Mouse (Mus musculus): Measurements from ENCODE around the gene Mlec. TPM values are rescaled to one million over a fixed set of nuclear protein-coding genes. Genes with fewer than 3 reads are reported as not detected.

Mlec gene
- 16.4 and 23.1 TPM in 2 replicates for polyA plus RNA-seq (2021; fragmentation: Nextera tagmentation)
- long read RNA-seq, experiment 1, full-length matches to known transcripts: 55 of 108 reads
- long read RNA-seq, experiment 1, partial matches to known transcripts: 0 of 108 reads
- long read RNA-seq, experiment 1, other reads (novel, unspliced or antisense): 53 of 108 reads
- long read RNA-seq, experiment 2, full-length matches to known transcripts: 16 of 34 reads
- long read RNA-seq, experiment 2, partial matches to known transcripts: 1 of 34 reads
- long read RNA-seq, experiment 2, other reads (novel, unspliced or antisense): 17 of 34 reads

DNA sequence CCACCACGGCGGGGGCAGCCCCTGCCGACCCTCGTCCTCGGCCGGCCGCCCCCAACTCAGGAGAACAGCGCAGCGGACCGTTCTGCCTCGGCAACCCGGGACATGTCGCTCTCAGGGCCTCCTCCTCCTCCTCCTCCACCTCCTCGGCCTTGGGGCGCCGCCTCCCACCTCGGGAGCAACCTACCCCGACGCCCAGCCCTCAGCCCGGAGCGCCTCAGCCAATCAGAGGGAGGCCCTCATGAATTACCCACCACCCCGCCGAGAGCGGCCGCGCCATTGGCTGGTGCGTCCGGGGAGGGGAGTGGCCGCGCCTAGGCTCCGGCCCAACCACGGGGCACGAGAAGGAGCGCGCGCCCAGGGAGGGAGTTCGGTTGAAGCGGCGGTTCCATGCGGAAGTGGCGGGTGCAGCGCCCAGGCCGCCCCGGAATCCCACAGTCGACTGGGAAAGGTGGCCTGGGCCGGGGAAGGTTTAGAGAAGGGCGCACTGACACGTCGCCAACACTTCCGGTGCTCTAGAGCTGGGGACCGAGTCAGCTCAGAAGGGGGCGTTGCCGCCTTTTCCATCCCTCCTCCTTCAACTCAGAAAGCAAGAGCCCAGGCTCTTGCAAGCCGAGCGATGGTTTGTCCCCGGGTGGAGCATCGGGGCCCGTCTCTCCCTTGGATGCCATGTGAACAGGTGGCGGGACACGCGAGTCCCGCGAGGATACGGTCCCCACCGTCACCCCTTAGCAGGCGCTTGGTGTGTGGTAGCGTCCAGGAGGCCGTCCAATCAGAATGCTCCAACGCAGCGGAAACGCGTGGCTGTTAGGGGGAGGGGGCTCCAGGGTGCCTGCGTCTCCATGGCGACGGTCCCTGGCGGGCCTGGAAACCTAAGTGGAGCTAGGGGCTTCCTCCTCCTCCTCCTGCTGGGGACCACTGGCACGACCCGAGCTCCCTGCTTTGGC, at the start of gene Mlec:
Mlec (minus strand) TSS at position 140 of the 944 bp plus-strand sequence.

DNA sequence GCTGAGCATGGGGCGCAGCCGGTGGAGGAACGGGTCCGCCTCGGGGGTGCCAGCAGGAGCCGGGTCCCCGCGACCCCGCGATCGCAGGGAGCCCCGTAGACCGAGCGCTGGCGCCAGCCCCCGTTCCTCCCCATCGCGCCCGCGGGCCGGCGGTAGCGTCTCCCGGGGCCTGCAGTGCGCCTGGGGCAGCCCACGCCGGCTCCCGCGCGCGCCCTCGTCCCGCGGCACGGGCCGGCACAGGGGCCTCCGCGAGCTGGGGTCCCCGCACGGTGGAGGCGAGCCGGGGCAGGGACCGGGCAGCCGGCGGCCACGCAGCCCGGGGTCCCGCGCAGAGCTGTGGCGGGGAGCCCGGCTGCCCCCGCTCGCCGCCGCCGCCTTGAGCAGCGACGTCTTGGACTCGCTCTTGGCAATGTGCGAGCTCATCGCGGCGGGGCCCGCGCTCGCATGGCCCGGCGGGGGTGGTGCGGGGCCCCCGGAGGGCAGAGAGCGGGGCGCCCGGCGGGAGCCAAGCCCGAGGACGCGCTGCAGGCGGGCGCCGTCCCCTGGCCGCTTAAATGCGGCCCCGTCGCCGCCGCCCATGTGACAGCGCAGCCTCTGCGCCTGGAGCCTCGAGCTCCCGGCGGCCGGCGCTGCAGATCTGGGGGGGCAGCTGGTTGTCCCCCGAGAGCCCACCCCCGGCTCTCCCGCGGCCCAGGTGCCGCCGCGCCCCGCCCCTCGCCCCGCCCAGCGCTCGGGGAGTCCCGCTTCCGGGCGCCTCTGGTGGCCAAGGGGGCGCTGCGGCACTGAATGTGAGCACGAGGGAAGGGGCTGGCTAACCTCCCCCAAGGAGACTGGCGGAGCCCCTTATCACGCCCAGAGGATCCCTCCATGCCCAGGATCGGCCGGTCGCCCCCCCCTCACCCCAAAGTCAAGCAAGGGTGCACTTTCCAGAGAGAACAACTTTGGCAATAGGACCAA, 36.0 kb upstream of the Mlec start, which contains the start of gene Cabp1:
Cabp1 (minus strand) TSS at position 713 of the 957 bp plus-strand sequence.

GRCm38 (mm10) chr5:115134234-115135165, 23.5 kb downstream of the Mlec start, which contains the start of gene Unc119b:
Unc119b (minus strand) TSS chr5:115134975.

DNA sequence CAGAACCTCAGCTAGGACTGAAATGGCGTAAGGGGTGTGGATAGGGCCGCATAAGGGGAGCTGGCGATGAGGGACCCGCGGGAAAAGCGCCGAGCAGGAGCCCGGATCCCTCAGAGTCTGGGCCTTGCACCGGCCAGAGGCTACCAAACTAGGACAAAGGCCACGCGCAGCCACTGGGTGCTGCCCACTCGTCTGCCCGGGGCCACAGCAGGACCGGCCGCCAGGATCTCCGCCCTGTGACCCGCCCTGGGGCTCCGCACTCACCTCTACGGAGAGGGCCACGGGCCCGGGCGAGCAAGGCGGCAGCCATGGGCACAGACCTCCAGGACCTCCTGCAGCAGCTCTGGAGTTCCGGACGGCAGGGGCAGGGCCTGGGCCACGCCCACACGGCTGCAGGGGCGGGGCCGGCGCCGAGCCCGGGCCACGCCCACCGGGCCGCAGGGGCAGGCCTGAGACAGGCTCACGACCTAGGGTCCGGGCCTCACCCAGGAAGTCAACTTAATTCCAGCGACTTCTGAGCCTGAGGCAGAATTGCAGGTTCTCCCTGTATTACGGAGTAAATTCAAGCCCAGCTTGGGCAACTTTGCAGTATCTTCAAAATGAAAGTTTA, 38.9 kb downstream of the Mlec start, which contains the start of gene Acads:
Acads (minus strand) TSS at position 386 of the 610 bp plus-strand sequence.

DNA sequence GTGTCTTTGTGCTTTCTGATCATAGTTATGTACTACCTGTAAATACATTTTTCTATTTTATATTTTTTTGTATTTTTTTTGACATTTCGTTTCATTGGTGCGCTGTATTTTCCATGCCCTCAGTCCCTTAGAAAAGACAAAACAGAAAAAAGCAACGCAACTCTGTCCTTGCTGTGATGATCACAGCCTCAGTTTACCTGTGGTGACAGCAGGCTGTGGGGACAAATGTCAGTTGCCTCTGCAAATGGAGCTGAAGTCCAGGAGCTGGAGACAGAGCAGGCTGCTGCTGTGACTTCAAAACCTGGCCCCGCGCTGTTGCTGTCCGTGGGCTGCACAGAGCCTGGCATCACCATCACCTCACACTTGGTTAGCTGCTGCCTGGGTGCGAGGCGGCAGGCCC, 59.8 kb downstream of the Mlec start, which contains the start of gene Gm10401:
Gm10401 (minus strand) TSS at position 101 of the 400 bp plus-strand sequence.

Other genes starting within 250 kb of the Mlec start
- gene Oasl1, start 234.9 kb downstream of the Mlec start, polyA plus RNA-seq (2021; fragmentation: Nextera tagmentation): 0.15 and 0.44 TPM in 2 replicates
- 207 and 285 TPM in 2 replicates for gene 2210016L21Rik, start 216.0 kb downstream of the Mlec start, polyA plus RNA-seq (2021; fragmentation: Nextera tagmentation)
- not detected in 2 replicates for gene Hnf1a, start 187.1 kb downstream of the Mlec start, polyA plus RNA-seq (2021; fragmentation: Nextera tagmentation)
- 9.0 and 24.2 TPM in 2 replicates for gene Sppl3, start 147.0 kb downstream of the Mlec start, polyA plus RNA-seq (2021; fragmentation: Nextera tagmentation)
- gene Gm10401, start 59.9 kb downstream of the Mlec start, polyA plus RNA-seq (2021; fragmentation: Nextera tagmentation): 8.4 and 17.3 TPM in 2 replicates
- 3.7 and 6.1 TPM in 2 replicates for gene Acads, start 38.8 kb downstream of the Mlec start, polyA plus RNA-seq (2021; fragmentation: Nextera tagmentation)
- 12.8 and 14.9 TPM in 2 replicates for gene Unc119b, start 23.2 kb downstream of the Mlec start, polyA plus RNA-seq (2021; fragmentation: Nextera tagmentation)
- 22.4 and 33.5 TPM in 2 replicates for gene Cabp1, start 36.2 kb upstream of the Mlec start, polyA plus RNA-seq (2021; fragmentation: Nextera tagmentation)
- 299 and 371 TPM in 2 replicates for gene Pop5, start 77.7 kb upstream of the Mlec start, polyA plus RNA-seq (2021; fragmentation: Nextera tagmentation)
- 40.8 and 113 TPM in 2 replicates for gene Rnf10, start 114.7 kb upstream of the Mlec start, polyA plus RNA-seq (2021; fragmentation: Nextera tagmentation)
- 60.9 and 61.8 TPM in 2 replicates for gene Coq5, start 121.5 kb upstream of the Mlec start, polyA plus RNA-seq (2021; fragmentation: Nextera tagmentation)
- gene Dynll1, start 142.8 kb upstream of the Mlec start, polyA plus RNA-seq (2021; fragmentation: Nextera tagmentation): 244 and 368 TPM in 2 replicates
- 32.5 and 32.9 TPM in 2 replicates for gene Srsf9, start 169.0 kb upstream of the Mlec start, polyA plus RNA-seq (2021; fragmentation: Nextera tagmentation)
- 18.1 and 25.7 TPM in 2 replicates for gene Gatc, start 183.0 kb upstream of the Mlec start, polyA plus RNA-seq (2021; fragmentation: Nextera tagmentation)
- gene Triap1, start 183.0 kb upstream of the Mlec start, polyA plus RNA-seq (2021; fragmentation: Nextera tagmentation): 44.5 and 49.4 TPM in 2 replicates
- gene Cox6a1, start 190.8 kb upstream of the Mlec start, polyA plus RNA-seq (2021; fragmentation: Nextera tagmentation): 2,696 and 2,945 TPM in 2 replicates